Mouse (Mus musculus) olfactory bulb, adult 2 months (tissue): ENCODE measurements around the gene Ccdc116.

Source experiments
- CTCF ChIP-seq: fragments of 200-500 bp; IDR thresholded peaks from 2 replicates; pipeline ENCODE4 v1.5.1; 2012; ENCODE audit warnings: low read depth, mild to moderate bottlenecking, low read length, moderate library complexity; ENCODE audit not compliant: insufficient read depth
- POLR2A ChIP-seq: fragments of 200-500 bp; IDR thresholded peaks from 2 replicates; pipeline ENCODE4 v1.6.1; 2012; ENCODE audit warnings: mild to moderate bottlenecking, low read depth, low read length, moderate library complexity; ENCODE audit not compliant: insufficient read depth

DNA sequence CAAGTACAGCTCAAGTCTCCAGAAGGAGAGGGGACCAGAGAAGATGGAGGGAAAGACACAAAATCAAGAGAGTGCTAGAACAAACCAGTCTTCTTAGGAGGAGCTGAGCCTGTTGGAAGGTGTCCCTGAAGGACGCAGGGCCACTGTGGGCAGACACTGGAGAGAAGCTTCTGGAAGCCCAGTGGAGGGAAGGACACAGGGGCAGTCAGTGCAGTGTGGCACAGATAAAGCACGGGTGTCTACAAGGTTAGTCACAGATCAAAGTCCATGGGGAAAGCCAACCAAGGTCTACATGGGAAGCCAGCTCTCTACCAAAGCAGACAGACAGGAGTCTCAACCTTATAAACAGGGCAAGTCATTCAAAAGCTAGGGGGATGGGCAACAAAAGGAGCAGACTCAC, 28.7 kb upstream of the Ccdc116 start:
- no peak for TF ChIP-seq CTCF
- no peak for TF ChIP-seq POLR2A
